9 mouse cellular contexts compared by ENCODE assay signal in genomic region chr11:82035356-82035755, GRCm38 (mm10). TPM values are rescaled to one million over a fixed set of nuclear protein-coding genes. Genes with fewer than 3 reads are reported as not detected.
DNase-seq lines count a peak whose midpoint lies in the region; ATAC-seq lines count a peak whose summit lies in the region.
"Had no signal": no experiment of that assay in that cellular context is flagged by ENCODE, and none has a peak within 500 bp of the region (broad histone marks: within the 10 kb centered on the region; RNA-seq: fewer than 3 reads in every experiment).

Ccl2 (plus strand) TSS chr11:82035571.

- DNase-seq in adrenal gland, postnatal 14 days, result peak; percentile 81
- DNase-seq in frontal cortex, postnatal 10 days (ENCODE audit: low spot score in 2 of 2), result peak; percentile 41 to 66
- peak; percentile 68 for DNase-seq in heart, postnatal 25 days (ENCODE audit: low spot score)
- DNase-seq in left cerebral cortex, postnatal 10 days (ENCODE audit: extremely low spot score in 1 of 2, low spot score in 2 of 2), result peak; percentile 47 to 77
- DNase-seq in MN1 (ENCODE audit: low spot score), result no peak

- no peaks in the 10 kb centered on the region for H3K36me3 ChIP-seq in hindbrain, embryonic 16.5 days (ENCODE audit: control insufficient read depth, insufficient read depth, low read length)
- H3K36me3 ChIP-seq in hindbrain, embryonic 12.5 days, result no peaks in the 10 kb centered on the region

- no peaks in the 10 kb centered on the region for H3K27me3 ChIP-seq in hindbrain, embryonic 16.5 days (replicated peaks; ENCODE audit: control insufficient read depth, insufficient read depth, low read length)
- H3K27me3 ChIP-seq in hindbrain, embryonic 12.5 days, result no peaks in the 10 kb centered on the region

- no peak within 1 kb of the TSS for H3K9ac ChIP-seq in hindbrain, embryonic 16.5 days (ENCODE audit: low read depth, low read length)
- no peak within 1 kb of the TSS for H3K9ac ChIP-seq in hindbrain, embryonic 12.5 days

- WGBS in hindbrain, embryonic 16.5 days, result 38% methylated on average over 5 of the region's 5 CpGs
- 46% methylated on average over 5 of the region's 5 CpGs for WGBS in hindbrain, embryonic 12.5 days

- H3K27ac ChIP-seq in hindbrain, embryonic 16.5 days (ENCODE audit: low read depth, low read length), result no peak within 1 kb of the TSS
- no peak within 1 kb of the TSS for H3K27ac ChIP-seq in hindbrain, embryonic 12.5 days

- no peak within 1 kb of the TSS for H3K4me2 ChIP-seq in hindbrain, embryonic 16.5 days (ENCODE audit: low read length)
- no peak within 1 kb of the TSS for H3K4me2 ChIP-seq in hindbrain, embryonic 12.5 days (replicated peaks)

- H3K9me3 ChIP-seq in hindbrain, embryonic 16.5 days (ENCODE audit: control insufficient read depth, low read length), result no peaks in the 10 kb centered on the region
- H3K9me3 ChIP-seq in hindbrain, embryonic 12.5 days (replicated peaks), result no peaks in the 10 kb centered on the region

- no peak within 1 kb of the TSS for H3K4me3 ChIP-seq in hindbrain, embryonic 16.5 days (ENCODE audit: low read length)
- no peak within 1 kb of the TSS for H3K4me3 ChIP-seq in hindbrain, embryonic 12.5 days

- intact Hi-C loops in heart, postnatal 25 days (cut with DNase I), result loop anchor here (5.0 kb wide), 1 partner anchor 38 kb away; no protein-coding TSS in a partner anchor
- intact Hi-C loops in left cerebral cortex, postnatal 10 days (cut with DNase I), result no loop called here

- ATAC-seq in hindbrain, embryonic 16.5 days, result peak; percentile 92
- no peak for ATAC-seq in hindbrain, embryonic 12.5 days (ENCODE audit: low FRiP score)
- ATAC-seq in neutrophil, adult 5-6 weeks (ENCODE audit: extremely low read depth, insufficient number of reproducible peaks, low FRiP score, poor library complexity, severe bottlenecking), result 0 out of 2 replicates have a peak, but pooled peaks have one; percentile 3

- peaks cover 4% of the 10 kb centered on the region; the same call in 1 of the 2 replicates for H3K4me1 ChIP-seq in hindbrain, embryonic 16.5 days (ENCODE audit: control insufficient read depth, insufficient read depth, low read depth, low read length)
- H3K4me1 ChIP-seq in hindbrain, embryonic 12.5 days, result peaks cover 6% of the 10 kb centered on the region; the same call in 1 of the 2 replicates

RNA-seq across cellular contexts. Expression of gene Ccl2, which starts in this region (rescaled TPM):
- polyA plus RNA-seq in hindbrain, embryonic 16.5 days (2015; fragmentation: Nextera tagmentation; extraction: Ambion mirVana), result 0.37 and 0.45 TPM in 2 replicates
- 2.0 and 2.4 TPM in 2 replicates for polyA plus RNA-seq in hindbrain, embryonic 12.5 days (2016; fragmentation: Nextera tagmentation; extraction: Ambion mirVana)
- 1.4 and 1.9 TPM in 2 replicates for total RNA-seq in adrenal gland, postnatal 14 days (2021)
- total RNA-seq in heart, postnatal 25 days (2021), result 1 to 10 TPM; 1.2 to 1.3 TPM
- not detected for total RNA-seq in left cerebral cortex, postnatal 10 days (2021)
- 0.58 TPM in 1 of 2 replicates, not detected in the other for total RNA-seq in neutrophil, adult 5-6 weeks (2017)
- total RNA-seq: layer of hippocampus, postnatal 25 days had no signal

Comparison
In these comparisons a context has a peak if more than half of its experiments do, and no peak if none do; other contexts are left out.
1. Peak in ATAC-seq in hindbrain, embryonic 16.5 days; RNA of the gene not detected or under 1 TPM.
2. Peak in DNase-seq in left cerebral cortex, postnatal 10 days; RNA of the gene not detected or under 1 TPM.
3. Peak in ATAC-seq in neutrophil, adult 5-6 weeks; RNA of the gene not detected or under 1 TPM.